Mouse (Mus musculus) stomach, embryonic 16.5 days (tissue): ENCODE data around the gene Trank1. TPM values are rescaled to one million over a fixed set of nuclear protein-coding genes. Genes with fewer than 3 reads are reported as not detected.

Experiments
- ATAC-seq: fragments of 200-750 bp; cut with Nextera tagmentation; 2 replicates; pipeline ENCODE4 v1.8.0; 2017; ENCODE audit warnings: moderate number of reproducible peaks, moderate TSS enrichment; ENCODE audit not compliant: insufficient read depth, low FRiP score
- H3K27ac ChIP-seq: fragments of 300-500 bp; sonication (generic); 2 replicates; pipeline ENCODE4 v1.5.1; 2014; ENCODE audit warnings: low read length
- H3K27me3 ChIP-seq: fragments of 300-500 bp; sonication (generic); 2 replicates; pipeline ENCODE4 v1.6.1; 2014; ENCODE audit warnings: low read length, control low read depth, mixed read lengths; ENCODE audit not compliant: control insufficient read depth, insufficient read depth
- H3K36me3 ChIP-seq: fragments of 300-500 bp; sonication (generic); 2 replicates; pipeline ENCODE4 v1.6.1; 2014; ENCODE audit warnings: low read length; ENCODE audit not compliant: control insufficient read depth, insufficient read depth
- H3K4me1 ChIP-seq: fragments of 300-500 bp; sonication (generic); 2 replicates; pipeline ENCODE4 v1.6.1; 2014; ENCODE audit warnings: low read length, control low read depth, mixed read lengths; ENCODE audit not compliant: control insufficient read depth, insufficient read depth
- H3K4me2 ChIP-seq: fragments of 300-500 bp; sonication (generic); 2 replicates; pipeline ENCODE4 v1.6.1; 2014; ENCODE audit warnings: low read depth, low read length, mixed read lengths
- H3K4me3 ChIP-seq: fragments of 300-500 bp; sonication (generic); replicated peaks from 2 replicates; pipeline ENCODE4 v1.5.1; 2014; ENCODE audit warnings: mild to moderate bottlenecking, low read length
- H3K9ac ChIP-seq: fragments of 300-500 bp; sonication (generic); 2 replicates; pipeline ENCODE4 v1.6.1; 2014; ENCODE audit warnings: low read length
- H3K9me3 ChIP-seq: fragments of 300-500 bp; sonication (generic); replicated peaks from 2 replicates; pipeline ENCODE4 v1.6.1; 2016; ENCODE audit warnings: low read length, control low read depth; ENCODE audit not compliant: control insufficient read depth
- WGBS: fragments of 180-500 bp; shearing (Covaris S2); extraction: QIAGEN DNeasy Blood & Tissue Kit; methylation state at CpG from one replicate; pipeline ENCODE4 v1.1.7; 2014; 5-methylcytosine and 5-hydroxymethylcytosine counted together
- polyA plus RNA-seq: library from polyadenylated mRNA; unstranded; fragments of >200 nt; fragmentation: Nextera tagmentation; extraction: Ambion mirVana; gene quantifications from 2 replicates; pipeline ENCODE4 v1.2.1, GENCODE M21; 2015

The Trank1 gene
- polyA plus RNA-seq, 1 experiment from 2014 or later, result 0.08 TPM

- Histone ChIP-seq H3K27ac (no peak overlapping the region), H3K4me1 (no peaks in the 10 kb centered on the region), H3K9me3 (no peaks in the 10 kb centered on the region), H3K4me3 (no peak overlapping the region), H3K4me2 (no peak overlapping the region), H3K36me3 (no peaks in the 10 kb centered on the region), H3K27me3 (no peaks in the 10 kb centered on the region), H3K9ac (no peak overlapping the region)
- no peak for ATAC-seq
- WGBS, result 89% methylated on average over 6 of the region's 6 CpGs
Measured at GRCm38 (mm10) chr9:111294911-111295310, 16.6 kb upstream of the Trank1 start.

GRCm38 (mm10) chr9:111295323-111295722, 16.2 kb upstream of the Trank1 start:
- H3K9me3 ChIP-seq, result no peaks in the 10 kb centered on the region
- no peaks in the 10 kb centered on the region for H3K27me3 ChIP-seq
- H3K27ac ChIP-seq, result no peak overlapping the region
- no peak overlapping the region for H3K9ac ChIP-seq
- H3K36me3 ChIP-seq, result no peaks in the 10 kb centered on the region
- 76% methylated on average over 2 of the region's 2 CpGs for WGBS
- 0 out of 2 replicates have a peak, but pooled peaks have one; percentile 31 for ATAC-seq
- no peaks in the 10 kb centered on the region for H3K4me1 ChIP-seq
- no peak overlapping the region for H3K4me2 ChIP-seq
- H3K4me3 ChIP-seq, result no peak overlapping the region

GRCm38 (mm10) chr9:111296433-111296832, 15.1 kb upstream of the Trank1 start:
- Histone ChIP-seq H3K4me1 (no peaks in the 10 kb centered on the region), H3K9ac (no peak overlapping the region), H3K27ac (no peak overlapping the region), H3K36me3 (no peaks in the 10 kb centered on the region), H3K4me2 (no peak overlapping the region), H3K4me3 (no peak overlapping the region), H3K27me3 (no peaks in the 10 kb centered on the region), H3K9me3 (no peaks in the 10 kb centered on the region)
- 63% methylated on average over 7 of the region's 7 CpGs for WGBS
- ATAC-seq, result no peak

- no peak overlapping the region for H3K4me2 ChIP-seq
- H3K4me3 ChIP-seq, result no peak overlapping the region
- 45% methylated on average over 2 of the region's 2 CpGs for WGBS
- no peak for ATAC-seq
- no peaks in the 10 kb centered on the region for H3K4me1 ChIP-seq
- no peaks in the 10 kb centered on the region for H3K36me3 ChIP-seq
- no peaks in the 10 kb centered on the region for H3K27me3 ChIP-seq
- H3K27ac ChIP-seq, result no peak overlapping the region
- H3K9me3 ChIP-seq, result no peaks in the 10 kb centered on the region
- H3K9ac ChIP-seq, result no peak overlapping the region
Measured at GRCm38 (mm10) chr9:111298606-111299005, 12.9 kb upstream of the Trank1 start.

GRCm38 (mm10) chr9:111302196-111302831, 9.2 kb upstream of the Trank1 start:
- H3K36me3 ChIP-seq, result no peaks in the 10 kb centered on the region
- no peak overlapping the region for H3K27ac ChIP-seq
- no peak overlapping the region for H3K4me2 ChIP-seq
- no peak for ATAC-seq
- 53% methylated on average over 12 of the region's 12 CpGs for WGBS
- H3K9ac ChIP-seq, result no peak overlapping the region
- no peak overlapping the region for H3K4me3 ChIP-seq
- no peaks in the 10 kb centered on the region for H3K9me3 ChIP-seq
- H3K4me1 ChIP-seq, result no peaks in the 10 kb centered on the region
- no peaks in the 10 kb centered on the region for H3K27me3 ChIP-seq

- H3K4me1 ChIP-seq, result no peaks in the 10 kb centered on the region
- no peak for ATAC-seq
- H3K9me3 ChIP-seq, result no peaks in the 10 kb centered on the region
- H3K36me3 ChIP-seq, result no peaks in the 10 kb centered on the region
- H3K27ac ChIP-seq, result no peak overlapping the region
- no peak overlapping the region for H3K4me3 ChIP-seq
- H3K4me2 ChIP-seq, result no peak overlapping the region
- 89% methylated on average over 6 of the region's 6 CpGs for WGBS
- no peaks in the 10 kb centered on the region for H3K27me3 ChIP-seq
- no peak overlapping the region for H3K9ac ChIP-seq
Measured at GRCm38 (mm10) chr9:111304036-111304435, 7.5 kb upstream of the Trank1 start.

GRCm38 (mm10) chr9:111306142-111306541, 5.4 kb upstream of the Trank1 start:
- H3K9me3 ChIP-seq, result 0 out of 2 replicates have a peak, but pooled peaks cover 6% of the 10 kb centered on the region
- 83% methylated on average over 7 of the region's 7 CpGs for WGBS
- H3K27me3 ChIP-seq, result peaks cover 19% of the 10 kb centered on the region
- no peak overlapping the region for H3K9ac ChIP-seq
- H3K36me3 ChIP-seq, result no peaks in the 10 kb centered on the region
- H3K4me3 ChIP-seq, result no peak overlapping the region
- no peak for ATAC-seq
- H3K4me1 ChIP-seq, result peaks cover under 1% of the 10 kb centered on the region; the same call in 1 of the 2 replicates
- H3K27ac ChIP-seq, result no peak overlapping the region
- H3K4me2 ChIP-seq, result no peak overlapping the region

GRCm38 (mm10) chr9:111311843-111312441, 403 bp downstream of the Trank1 start:
- ATAC-seq, result no peak
- peak overlapping the region; percentile 79 for H3K4me2 ChIP-seq
- H3K27me3 ChIP-seq, result peaks cover 54% of the 10 kb centered on the region
- H3K9me3 ChIP-seq, result 0 out of 2 replicates have a peak, but pooled peaks cover 6% of the 10 kb centered on the region
- H3K36me3 ChIP-seq, result no peaks in the 10 kb centered on the region
- under 1% methylated on average over 82 of the region's 98 CpGs for WGBS
- no peak overlapping the region for H3K27ac ChIP-seq
- peak overlapping the region; percentile 48 for H3K4me3 ChIP-seq
- peaks cover 16% of the 10 kb centered on the region for H3K4me1 ChIP-seq
- H3K9ac ChIP-seq, result peak overlapping the region; percentile 56

- peak overlapping the region; percentile 56 for H3K9ac ChIP-seq
- H3K27me3 ChIP-seq, result peaks cover 54% of the 10 kb centered on the region
- H3K4me2 ChIP-seq, result peak overlapping the region; percentile 79
- H3K36me3 ChIP-seq, result no peaks in the 10 kb centered on the region
- peak; percentile 53; the same call in 1 of the 2 replicates for ATAC-seq
- H3K9me3 ChIP-seq, result 0 out of 2 replicates have a peak, but pooled peaks cover 6% of the 10 kb centered on the region
- WGBS, result under 1% methylated on average over 48 of the region's 59 CpGs
- no peak overlapping the region for H3K27ac ChIP-seq
- H3K4me3 ChIP-seq, result peak overlapping the region; percentile 48
- peaks cover 16% of the 10 kb centered on the region for H3K4me1 ChIP-seq
Measured at GRCm38 (mm10) chr9:111312442-111313141, 1.1 kb downstream of the Trank1 start.
